Mouse (Mus musculus): ENCODE data around the gene Zfp143.

GRCm38 (mm10) chr7:110120157-110120784, 59.3 kb downstream of the Zfp143 start:
- TF ChIP-seq POLR2A (IDR thresholded peaks at IDR 0.05; ENCODE audit: extremely low read depth, insufficient read depth, low read length): no peak
- TF ChIP-seq CTCF (IDR thresholded peaks at IDR 0.05; ENCODE audit: low read depth, low read length): no peak
